Mouse (Mus musculus) kidney, adult 2 months (tissue): ENCODE measurements around the gene Stac2.

Experiments used
- CTCF ChIP-seq: fragments of 200-500 bp; conservative IDR thresholded peaks from 2 replicates; pipeline ENCODE4 v1.5.1; 2011; ENCODE audit warnings: low read depth, mild to moderate bottlenecking, control low read depth, low read length, moderate library complexity, mixed read lengths; ENCODE audit not compliant: insufficient read depth, insufficient read length
- POLR2A ChIP-seq: fragments of 200-500 bp; IDR thresholded peaks from one replicate; pipeline ENCODE4 v1.6.1; 2011; ENCODE audit warnings: low read depth, low read length, control low read depth

GRCm38 (mm10) chr11:98080450-98080849, 27.2 kb upstream of the Stac2 start:
- TF ChIP-seq POLR2A (no peak), CTCF (no peak)
